Mouse (Mus musculus) central nervous system, embryonic 11.5 days (tissue): ENCODE measurements around the gene 4921517D22Rik. TPM values are rescaled to one million over a fixed set of nuclear protein-coding genes. Genes with fewer than 3 reads are reported as not detected.

Experiments used
- polyA plus RNA-seq: library from polyadenylated mRNA; depleted of rRNA; stranded (reverse); fragments of >200 nt; gene quantifications from 2 replicates; pipeline ENCODE4 v1.2.3, GENCODE M21; 2012; rRNA removed

4921517D22Rik gene
- not detected in 2 replicates for polyA plus RNA-seq

GRCm38 (mm10) chr13:59694008-59694407 lies at the start of gene 4921517D22Rik:
Gene 4921517D22Rik, minus strand, starts transcription at chr13:59694108.

GRCm38 (mm10) chr13:59731652-59732051 lies 37.7 kb upstream of the 4921517D22Rik start, which contains the start of gene Spata31d1d:
Gene Spata31d1d, minus strand, starts transcription at chr13:59731752.

GRCm38 (mm10) chr13:59711984-59712383 lies 18.1 kb upstream of the 4921517D22Rik start, which contains the start of gene Spata31d1b:
Gene Spata31d1b, plus strand, starts transcription at chr13:59712284.

GRCm38 (mm10) chr13:59710230-59710629 lies 16.3 kb upstream of the 4921517D22Rik start, which contains the start of gene Spata31d1a:
Gene Spata31d1a, minus strand, starts transcription at chr13:59710330.

GRCm38 (mm10) chr13:59675151-59676011 lies 18.5 kb downstream of the 4921517D22Rik start, which contains the start of gene Golm1:
Gene Golm1, minus strand, starts transcription at chr13:59675811.

Other genes with a start within 250 kb of the 4921517D22Rik start
- 20.9 and 23.9 TPM in 2 replicates for gene Agtpbp1, start 108.9 kb downstream of the 4921517D22Rik start, polyA plus RNA-seq
- 102 and 122 TPM in 2 replicates for gene Naa35, start 108.8 kb downstream of the 4921517D22Rik start, polyA plus RNA-seq
- 71.8 and 80.5 TPM in 2 replicates for gene Golm1, start 18.3 kb downstream of the 4921517D22Rik start, polyA plus RNA-seq
- 0.01 TPM in 1 of 2 replicates, not detected in the other for gene Spata31d1a, start 16.2 kb upstream of the 4921517D22Rik start, polyA plus RNA-seq
- 0.01 TPM in 1 of 2 replicates, not detected in the other for gene Spata31d1b, start 18.2 kb upstream of the 4921517D22Rik start, polyA plus RNA-seq
- gene Spata31d1d, start 37.6 kb upstream of the 4921517D22Rik start, polyA plus RNA-seq = 0.02 TPM in 2 replicates
- gene 1700014D04Rik, start 52.6 kb upstream of the 4921517D22Rik start, polyA plus RNA-seq = 0.09 and 0.10 TPM in 2 replicates
- 82.4 and 96.1 TPM in 2 replicates for gene Isca1, start 75.7 kb upstream of the 4921517D22Rik start, polyA plus RNA-seq
- 78.2 TPM in 1 of 2 replicates, not detected in the other for gene Gm49354, start 88.1 kb upstream of the 4921517D22Rik start, polyA plus RNA-seq
- gene Tut7, start 129.0 kb upstream of the 4921517D22Rik start, polyA plus RNA-seq = 41.9 and 46.2 TPM in 2 replicates